Comparison of ENCODE assay signal across 14 mouse cellular contexts in genomic region chr9:30021981-30022380, GRCm38 (mm10).
A peak's percentile ranks its signal among the peaks of the same experiment; 100 is the strongest.
DNase-seq lines count a peak whose midpoint lies in the region.
"Had no signal": no experiment of that assay in that cellular context is flagged by ENCODE, and none has a peak within 500 bp of the region (broad histone marks: within the 10 kb centered on the region; RNA-seq: fewer than 3 reads in every experiment).

No protein-coding gene starts in this region.

- peak; percentile 92 for DNase-seq in Muller cell, postnatal 12 days (ENCODE audit: inconsistent ontology term)
- DNase-seq in thymus, postnatal 4 days = no peak
- DNase-seq: adrenal gland, adult 2 months; adrenal gland, adult 8-10 months; adrenal gland, postnatal 10 days; adrenal gland, postnatal 14 days; adrenal gland, postnatal 25 days; adrenal gland, postnatal 36 days; B cell, adult 2 months; cerebellum, adult 11 months; cerebellum, adult 11-12 months; cerebellum, adult 18-20 months; cerebellum, adult 2 months; cerebellum, adult 8-10 months had no signal
